Mouse (Mus musculus): ENCODE data around the gene F930015N05Rik. TPM values are rescaled to one million over a fixed set of nuclear protein-coding genes. Genes with fewer than 3 reads are reported as not detected.

Gene F930015N05Rik
- polyA plus RNA-seq, 1 experiment from 2014 or later: 2.3 TPM

DNA sequence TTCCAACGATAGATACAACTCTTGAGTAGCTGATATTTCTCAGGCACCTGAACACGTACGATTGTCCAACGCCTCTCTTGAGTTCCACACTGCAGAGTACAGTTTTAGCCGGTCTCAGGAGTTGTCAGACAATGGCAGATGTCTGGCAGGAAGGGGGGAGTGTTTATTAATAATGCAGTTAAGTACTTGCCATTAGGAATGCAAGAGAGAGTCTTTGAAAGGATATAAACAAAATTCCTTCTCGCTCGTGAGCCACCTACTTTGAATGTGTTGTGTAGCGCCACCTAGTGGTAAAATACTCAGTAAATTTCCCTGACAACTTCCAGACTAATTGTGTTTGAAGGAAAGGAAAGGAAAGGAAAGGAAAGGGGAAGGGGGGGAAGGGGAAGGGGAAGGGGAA lies 5.7 kb upstream of the F930015N05Rik start:
- H3K9ac ChIP-seq (replicated peaks; ENCODE audit: low read length): no peak overlapping the region
- ATAC-seq (ENCODE audit: low FRiP score, low TSS enrichment) (no peak), DNase-seq (peak; percentile 94)
- H3K4me3 ChIP-seq (replicated peaks; ENCODE audit: low read depth, low read length): no peak overlapping the region
- H3K4me2 ChIP-seq (ENCODE audit: low read length): peak overlapping the region; percentile 29; the same call in 1 of the 2 replicates
- H3K4me1 ChIP-seq (ENCODE audit: control insufficient read depth, insufficient read depth, low read length): no peaks in the 10 kb centered on the region
- WGBS: 30% methylated on average over 8 of the region's 8 CpGs
- no peaks in the 10 kb centered on the region for H3K27me3 ChIP-seq (ENCODE audit: control insufficient read depth, insufficient read depth, low read length)
- no peaks in the 10 kb centered on the region for H3K9me3 ChIP-seq (ENCODE audit: control insufficient read depth, low read length)
- no peaks in the 10 kb centered on the region for H3K36me3 ChIP-seq (ENCODE audit: control insufficient read depth, insufficient read depth, low read length)
- no peak overlapping the region for H3K27ac ChIP-seq (replicated peaks; ENCODE audit: low read depth, low read length)

DNA sequence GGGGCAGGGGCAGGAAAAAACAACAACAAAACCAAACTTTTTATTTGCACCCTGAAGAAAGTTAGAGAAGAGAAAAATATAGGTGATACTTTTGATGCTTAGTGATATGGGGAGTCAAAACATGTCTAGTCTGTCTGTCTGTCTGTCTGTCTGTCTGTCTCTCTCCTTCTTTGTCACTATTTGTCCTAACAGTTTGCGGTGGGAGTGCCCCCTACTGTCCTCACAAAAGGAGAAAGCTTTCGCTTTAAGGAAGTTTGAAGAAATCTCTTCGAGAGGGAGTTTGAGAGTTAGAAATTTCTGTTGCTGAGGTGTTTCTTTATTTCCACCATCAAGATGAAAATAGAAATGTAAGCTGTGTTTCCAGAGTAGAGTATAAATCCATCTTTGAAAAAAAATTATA lies 2.5 kb upstream of the F930015N05Rik start:
- Histone ChIP-seq H3K4me3 (replicated peaks; ENCODE audit: low read depth, low read length) (no peak overlapping the region), H3K4me1 (ENCODE audit: control insufficient read depth, insufficient read depth, low read length) (peaks cover 11% of the 10 kb centered on the region; the same call in 1 of the 2 replicates), H3K9ac (replicated peaks; ENCODE audit: low read length) (no peak overlapping the region), H3K27me3 (ENCODE audit: control insufficient read depth, insufficient read depth, low read length) (no peaks in the 10 kb centered on the region), H3K4me2 (ENCODE audit: low read length) (peak overlapping the region; percentile 22; the same call in 1 of the 2 replicates), H3K9me3 (ENCODE audit: control insufficient read depth, low read length) (no peaks in the 10 kb centered on the region), H3K36me3 (ENCODE audit: control insufficient read depth, insufficient read depth, low read length) (no peaks in the 10 kb centered on the region), H3K27ac (replicated peaks; ENCODE audit: low read depth, low read length) (no peak overlapping the region)
- DNase-seq (peak; percentile 45), ATAC-seq (ENCODE audit: low FRiP score, low TSS enrichment) (no peak)
- WGBS: 19% methylated on average over 3 of the region's 3 CpGs

GRCm38 (mm10) chr11:64437721-64438120 lies 1.3 kb upstream of the F930015N05Rik start:
- no peak overlapping the region for H3K9ac ChIP-seq (replicated peaks; ENCODE audit: low read length)
- H3K27ac ChIP-seq (replicated peaks; ENCODE audit: low read depth, low read length): no peak overlapping the region
- H3K27me3 ChIP-seq (ENCODE audit: control insufficient read depth, insufficient read depth, low read length): no peaks in the 10 kb centered on the region
- no peak for ATAC-seq (ENCODE audit: low FRiP score, low TSS enrichment)
- no peaks in the 10 kb centered on the region for H3K9me3 ChIP-seq (ENCODE audit: control insufficient read depth, low read length)
- peaks cover 11% of the 10 kb centered on the region; the same call in 1 of the 2 replicates for H3K4me1 ChIP-seq (ENCODE audit: control insufficient read depth, insufficient read depth, low read length)
- peak; percentile 21 for DNase-seq
- no peaks in the 10 kb centered on the region for H3K36me3 ChIP-seq (ENCODE audit: control insufficient read depth, insufficient read depth, low read length)
- 25% methylated on average over 3 of the region's 3 CpGs for WGBS
- no peak overlapping the region for H3K4me3 ChIP-seq (replicated peaks; ENCODE audit: low read depth, low read length)
- H3K4me2 ChIP-seq (ENCODE audit: low read length): peak overlapping the region; percentile 100

DNA sequence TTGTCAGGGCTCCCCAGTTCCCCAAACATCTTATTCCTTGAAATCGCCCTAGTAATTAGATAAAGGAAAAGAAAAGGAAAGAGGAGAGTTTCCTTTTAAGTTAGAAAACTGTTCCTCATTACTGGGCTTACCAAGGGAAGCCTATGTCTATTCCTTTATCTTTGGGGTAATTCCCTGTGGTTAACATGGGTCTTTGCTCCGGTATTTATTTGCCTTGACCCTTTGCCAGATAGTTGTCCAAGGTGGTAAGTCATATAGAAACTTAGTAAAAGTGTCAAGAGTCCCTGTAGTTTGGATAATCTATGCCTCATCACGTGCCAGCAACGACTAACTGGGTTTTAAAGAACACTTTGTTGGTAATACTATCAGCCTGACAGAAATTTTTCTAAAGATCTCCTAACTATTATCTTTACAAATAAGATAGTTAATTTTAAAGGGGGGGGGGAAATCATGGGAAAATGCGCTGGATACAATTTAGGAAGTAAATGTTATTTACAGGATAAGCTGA lies 392 bp upstream of the F930015N05Rik start:
- no peak overlapping the region for H3K27ac ChIP-seq (replicated peaks; ENCODE audit: low read depth, low read length)
- 21% methylated on average over 5 of the region's 5 CpGs for WGBS
- DNase-seq (peak; percentile 8), ATAC-seq (ENCODE audit: low FRiP score, low TSS enrichment) (no peak)
- H3K4me3 ChIP-seq (replicated peaks; ENCODE audit: low read depth, low read length): peak overlapping the region; percentile 55
- peak overlapping the region; percentile 70 for H3K9ac ChIP-seq (replicated peaks; ENCODE audit: low read length)
- H3K9me3 ChIP-seq (ENCODE audit: control insufficient read depth, low read length): no peaks in the 10 kb centered on the region
- no peaks in the 10 kb centered on the region for H3K36me3 ChIP-seq (ENCODE audit: control insufficient read depth, insufficient read depth, low read length)
- H3K4me2 ChIP-seq (ENCODE audit: low read length): peak overlapping the region; percentile 100
- H3K27me3 ChIP-seq (ENCODE audit: control insufficient read depth, insufficient read depth, low read length): no peaks in the 10 kb centered on the region
- H3K4me1 ChIP-seq (ENCODE audit: control insufficient read depth, insufficient read depth, low read length): peaks cover 11% of the 10 kb centered on the region; the same call in 1 of the 2 replicates

DNA sequence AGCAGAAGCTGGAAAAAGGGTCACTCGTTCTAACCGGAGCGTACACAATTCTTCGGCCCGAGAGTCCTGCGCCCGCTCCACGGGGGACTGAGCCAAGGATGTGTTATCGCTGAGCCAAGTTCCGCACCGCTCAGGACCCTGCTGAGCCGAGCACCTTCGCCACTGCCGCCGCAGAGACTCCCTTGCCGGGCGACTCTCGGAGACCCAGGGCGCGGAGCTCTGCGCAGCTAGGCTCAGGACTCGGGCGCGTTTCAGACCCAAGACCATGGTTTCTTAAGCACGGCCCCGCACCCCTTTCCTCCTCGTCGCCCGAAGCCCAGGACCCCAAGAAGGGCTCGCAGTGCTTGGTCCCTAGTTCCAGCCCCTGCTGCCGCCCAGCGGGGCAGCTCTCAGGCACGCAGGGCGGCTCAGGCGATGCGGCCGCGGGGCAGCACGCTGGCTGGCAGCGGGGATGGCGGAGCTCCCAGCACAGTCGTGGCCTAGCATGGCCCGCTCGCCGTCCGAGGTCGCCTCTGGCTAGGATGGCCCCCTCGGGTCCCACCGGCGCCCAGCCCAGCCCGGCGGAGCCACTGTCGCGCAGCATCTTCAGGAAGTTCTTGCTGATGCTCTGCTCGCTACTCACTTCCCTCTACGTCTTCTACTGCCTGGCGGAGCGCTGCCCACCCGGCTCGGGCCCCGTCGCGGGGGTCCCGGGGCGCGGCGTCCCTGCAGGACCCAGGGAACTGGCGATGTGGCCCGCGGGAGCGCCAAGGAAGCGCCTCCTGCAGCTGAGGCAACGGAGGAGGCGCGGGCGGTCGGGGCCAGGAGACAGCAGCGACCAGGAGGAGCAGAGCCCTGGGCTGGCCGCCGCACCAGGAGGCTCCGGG lies 674 bp downstream of the F930015N05Rik start:
- under 1% methylated on average over 81 of the region's 81 CpGs for WGBS
- H3K9ac ChIP-seq (replicated peaks; ENCODE audit: low read length): peak overlapping the region; percentile 70
- peaks cover 11% of the 10 kb centered on the region; the same call in 1 of the 2 replicates for H3K4me1 ChIP-seq (ENCODE audit: control insufficient read depth, insufficient read depth, low read length)
- H3K36me3 ChIP-seq (ENCODE audit: control insufficient read depth, insufficient read depth, low read length): no peaks in the 10 kb centered on the region
- H3K27me3 ChIP-seq (ENCODE audit: control insufficient read depth, insufficient read depth, low read length): no peaks in the 10 kb centered on the region
- peak overlapping the region; percentile 68 for H3K27ac ChIP-seq (replicated peaks; ENCODE audit: low read depth, low read length)
- H3K4me2 ChIP-seq (ENCODE audit: low read length): peak overlapping the region; percentile 100
- DNase-seq (peak; percentile 74), ATAC-seq (ENCODE audit: low FRiP score, low TSS enrichment) (peak; percentile 64)
- H3K4me3 ChIP-seq (replicated peaks; ENCODE audit: low read depth, low read length): peak overlapping the region; percentile 55
- no peaks in the 10 kb centered on the region for H3K9me3 ChIP-seq (ENCODE audit: control insufficient read depth, low read length)

- Histone ChIP-seq H3K36me3 (ENCODE audit: control insufficient read depth, insufficient read depth, low read length) (no peaks in the 10 kb centered on the region), H3K27ac (replicated peaks; ENCODE audit: low read depth, low read length) (peak within 1 kb of the TSS; percentile 68), H3K9ac (replicated peaks; ENCODE audit: low read length) (peak within 1 kb of the TSS; percentile 70), H3K4me2 (ENCODE audit: low read length) (peak within 1 kb of the TSS; percentile 100), H3K4me3 (replicated peaks; ENCODE audit: low read depth, low read length) (peak within 1 kb of the TSS; percentile 55), H3K27me3 (ENCODE audit: control insufficient read depth, insufficient read depth, low read length) (no peaks in the 10 kb centered on the region), H3K9me3 (ENCODE audit: control insufficient read depth, low read length) (no peaks in the 10 kb centered on the region), H3K4me1 (ENCODE audit: control insufficient read depth, insufficient read depth, low read length) (peaks cover 11% of the 10 kb centered on the region; the same call in 1 of the 2 replicates)
- under 1% methylated on average over 33 of the region's 36 CpGs for WGBS
- peak; percentile 82 for ATAC-seq (ENCODE audit: low FRiP score, low TSS enrichment)
- DNase-seq: peak; percentile 79
These were observed 1.6 kb downstream of the F930015N05Rik start, which contains the start of gene Hs3st3a1 for GRCm38 (mm10) chr11:64434611-64435545. TSS of gene Hs3st3a1 (plus strand) at chr11:64435332.

GRCm38 (mm10) chr11:64418969-64419368 lies 17.5 kb downstream of the F930015N05Rik start:
- no peaks in the 10 kb centered on the region for H3K27me3 ChIP-seq (ENCODE audit: control insufficient read depth, insufficient read depth, low read length)
- whole genome bisulfite sequencing: 78% methylated on average over 1 of the region's 1 CpGs
- no peak overlapping the region for H3K9ac ChIP-seq (replicated peaks; ENCODE audit: low read length)
- H3K4me2 ChIP-seq (ENCODE audit: low read length): no peak overlapping the region
- DNase-seq: no peak
- H3K4me3 ChIP-seq (replicated peaks; ENCODE audit: low read depth, low read length): no peak overlapping the region
- no peak overlapping the region for H3K27ac ChIP-seq (replicated peaks; ENCODE audit: low read depth, low read length)
- H3K9me3 ChIP-seq (ENCODE audit: control insufficient read depth, low read length): peaks cover 7% of the 10 kb centered on the region; the same call in 1 of the 2 replicates
- ATAC-seq (ENCODE audit: low FRiP score, low TSS enrichment): no peak
- no peaks in the 10 kb centered on the region for H3K36me3 ChIP-seq (ENCODE audit: control insufficient read depth, insufficient read depth, low read length)
- H3K4me1 ChIP-seq (ENCODE audit: control insufficient read depth, insufficient read depth, low read length): no peaks in the 10 kb centered on the region

GRCm38 (mm10) chr11:64400534-64401093 lies 35.8 kb downstream of the F930015N05Rik start:
- DNase-seq (no peak), ATAC-seq (ENCODE audit: low FRiP score, low TSS enrichment) (no peak)
- H3K36me3 ChIP-seq (ENCODE audit: control insufficient read depth, insufficient read depth, low read length): no peaks in the 10 kb centered on the region
- H3K27me3 ChIP-seq (ENCODE audit: control insufficient read depth, insufficient read depth, low read length): no peaks in the 10 kb centered on the region
- H3K9ac ChIP-seq (replicated peaks; ENCODE audit: low read length): no peak overlapping the region
- peaks cover 18% of the 10 kb centered on the region for H3K4me1 ChIP-seq (ENCODE audit: control insufficient read depth, insufficient read depth, low read length)
- no peak overlapping the region for H3K4me2 ChIP-seq (ENCODE audit: low read length)
- H3K9me3 ChIP-seq (ENCODE audit: control insufficient read depth, low read length): no peaks in the 10 kb centered on the region
- 20% methylated on average over 6 of the region's 6 CpGs for WGBS
- no peak overlapping the region for H3K4me3 ChIP-seq (replicated peaks; ENCODE audit: low read depth, low read length)
- no peak overlapping the region for H3K27ac ChIP-seq (replicated peaks; ENCODE audit: low read depth, low read length)
